Mouse (Mus musculus) liver, embryonic 11.5 days (tissue): Measurements from ENCODE around the gene Tfrc. TPM values are rescaled to one million over a fixed set of nuclear protein-coding genes. Genes with fewer than 3 reads are reported as not detected.
A peak's percentile ranks its signal among the peaks of the same experiment; 100 is the strongest.

Source experiments
- ATAC-seq: fragments of 200-750 bp; cut with Nextera tagmentation; replicated peaks from 2 replicates; pipeline ENCODE4 v1.8.0; 2017; ENCODE audit warnings: moderate number of reproducible peaks, mild to moderate bottlenecking, moderate TSS enrichment, moderate library complexity; ENCODE audit not compliant: low FRiP score
- DNase-seq: peaks from one replicate; pipeline ENCODE4 v3.0.0-alpha.2; 2017; ENCODE audit warnings: low spot score
- H3K27ac ChIP-seq: fragments of 300-500 bp; sonication (generic); 2 replicates; pipeline ENCODE4 v1.5.1; 2014; ENCODE audit warnings: mild to moderate bottlenecking, low read depth, low read length, control low read depth
- H3K27me3 ChIP-seq: fragments of 300-500 bp; sonication (generic); replicated peaks from 2 replicates; pipeline ENCODE4 v1.6.1; 2014; ENCODE audit warnings: low read length, mixed read lengths; ENCODE audit not compliant: control insufficient read depth, insufficient read depth
- H3K36me3 ChIP-seq: fragments of 300-500 bp; sonication (generic); 2 replicates; pipeline ENCODE4 v1.6.1; 2014; ENCODE audit warnings: mild to moderate bottlenecking, low read length, moderate library complexity, mixed read lengths; ENCODE audit not compliant: control insufficient read depth, insufficient read depth
- H3K4me1 ChIP-seq: fragments of 300-500 bp; sonication (generic); replicated peaks from 2 replicates; pipeline ENCODE4 v1.6.1; 2014; ENCODE audit warnings: low read length, mixed read lengths; ENCODE audit not compliant: control insufficient read depth, insufficient read depth
- H3K4me2 ChIP-seq: fragments of 300-500 bp; sonication (generic); 2 replicates; pipeline ENCODE4 v1.6.1; 2014; ENCODE audit warnings: mild to moderate bottlenecking, control low read depth, moderate library complexity
- H3K4me3 ChIP-seq: fragments of 300-500 bp; sonication (generic); 2 replicates; pipeline ENCODE4 v1.5.1; 2014; ENCODE audit warnings: low read depth, low read length, control low read depth
- H3K9ac ChIP-seq: fragments of 300-500 bp; sonication (generic); 2 replicates; pipeline ENCODE4 v1.6.1; 2014; ENCODE audit warnings: low read depth, low read length, control low read depth
- H3K9me3 ChIP-seq: fragments of 300-500 bp; sonication (generic); 2 replicates; pipeline ENCODE4 v1.6.1; 2016; ENCODE audit warnings: low read length, inconsistent platforms, mixed read lengths; ENCODE audit not compliant: control insufficient read depth
- WGBS: fragments of 180-500 bp; shearing (Covaris S2); extraction: QIAGEN DNeasy Blood & Tissue Kit; methylation state at CpG from one replicate; pipeline ENCODE4 v1.1.7; 2014; 5-methylcytosine and 5-hydroxymethylcytosine counted together
- polyA plus RNA-seq: library from polyadenylated mRNA; unstranded; fragments of >200 nt; fragmentation: Nextera tagmentation; extraction: Ambion mirVana; gene quantifications from 2 replicates; pipeline ENCODE4 v1.2.1, GENCODE M21; 2014

Gene Tfrc
- polyA plus RNA-seq, 1 experiment from 2014 or later = 220 TPM

GRCm38 (mm10) chr16:32682194-32682593, 73.5 kb downstream of the Tfrc start:
- no peaks in the 10 kb centered on the region for H3K9me3 ChIP-seq
- H3K4me3 ChIP-seq = no peak overlapping the region
- H3K4me2 ChIP-seq = no peak overlapping the region
- H3K36me3 ChIP-seq = peaks cover 27% of the 10 kb centered on the region
- H3K27ac ChIP-seq = no peak overlapping the region
- 0 out of 2 replicates have a peak, but pooled peaks cover 4% of the 10 kb centered on the region for H3K4me1 ChIP-seq
- no peak overlapping the region for H3K9ac ChIP-seq
- peak; percentile 48; the same call in 1 of the 2 replicates for ATAC-seq
- WGBS = 30% methylated on average over 5 of the region's 5 CpGs
- no peak for DNase-seq
- H3K27me3 ChIP-seq = no peaks in the 10 kb centered on the region

Other genes starting within 250 kb of the Tfrc start
- gene Tm4sf19, start 208.4 kb upstream of the Tfrc start, polyA plus RNA-seq = not detected in 2 replicates
- 13.8 and 15.1 TPM in 2 replicates for gene Tctex1d2, start 189.2 kb upstream of the Tfrc start, polyA plus RNA-seq
- gene Pcyt1a, start 178.0 kb upstream of the Tfrc start, polyA plus RNA-seq = 37.0 and 42.8 TPM in 2 replicates
- gene Slc51a, start 121.0 kb upstream of the Tfrc start, polyA plus RNA-seq = 1.3 TPM in 2 replicates
- gene Zdhhc19, start 112.7 kb upstream of the Tfrc start, polyA plus RNA-seq = not detected in 2 replicates
- gene Tnk2, start 35.0 kb downstream of the Tfrc start, polyA plus RNA-seq = 10.8 and 11.6 TPM in 2 replicates
- 0.41 and 0.66 TPM in 2 replicates for gene Muc4, start 127.0 kb downstream of the Tfrc start, polyA plus RNA-seq
- not detected in 2 replicates for gene Muc20, start 188.5 kb downstream of the Tfrc start, polyA plus RNA-seq
- not detected in 2 replicates for gene Smbd1, start 201.6 kb downstream of the Tfrc start, polyA plus RNA-seq